Mouse (Mus musculus) limb, embryonic 14.5 days (tissue): ENCODE results near the gene Ano6. TPM values are rescaled to one million over a fixed set of nuclear protein-coding genes. Genes with fewer than 3 reads are reported as not detected.
A peak's percentile ranks its signal among the peaks of the same experiment; 100 is the strongest.

Experiments
- ATAC-seq: fragments of 200-750 bp; cut with Nextera tagmentation; 2 replicates; pipeline ENCODE4 v1.8.0; 2017; ENCODE audit warnings: low read depth, moderate number of reproducible peaks, moderate TSS enrichment; ENCODE audit not compliant: low FRiP score
- DNase-seq: peaks from one replicate; pipeline ENCODE4 v3.0.0-alpha.2; 2015; ENCODE audit warnings: low spot score
- H3K27ac ChIP-seq: fragments of 300-500 bp; sonication (generic); replicated peaks from 2 replicates; pipeline ENCODE4 v1.5.1; 2014; ENCODE audit warnings: low read depth, mild to moderate bottlenecking, low read length, moderate library complexity, mixed read lengths
- H3K27me3 ChIP-seq: fragments of 300-500 bp; sonication (generic); 2 replicates; pipeline ENCODE4 v1.6.1; 2014; ENCODE audit warnings: low read length, mixed read lengths; ENCODE audit not compliant: control insufficient read depth, insufficient read depth
- H3K36me3 ChIP-seq: fragments of 300-500 bp; sonication (generic); 2 replicates; pipeline ENCODE4 v1.6.1; 2014; ENCODE audit warnings: mild to moderate bottlenecking, low read length, moderate library complexity, mixed read lengths; ENCODE audit not compliant: control insufficient read depth, insufficient read depth
- H3K4me1 ChIP-seq: fragments of 300-500 bp; sonication (generic); 2 replicates; pipeline ENCODE4 v1.6.1; 2014; ENCODE audit warnings: antibody characterized with exemption, low read length, mixed read lengths; ENCODE audit not compliant: control insufficient read depth, insufficient read depth
- H3K4me2 ChIP-seq: fragments of 300-500 bp; sonication (generic); replicated peaks from 2 replicates; pipeline ENCODE4 v1.6.1; 2014; ENCODE audit warnings: low read depth, mild to moderate bottlenecking, low read length, moderate library complexity; ENCODE audit not compliant: severe bottlenecking
- H3K4me3 ChIP-seq: fragments of 300-500 bp; sonication (generic); replicated peaks from 2 replicates; pipeline ENCODE4 v1.5.1; 2014; ENCODE audit warnings: low read length
- H3K9ac ChIP-seq: fragments of 300-500 bp; sonication (generic); 2 replicates; pipeline ENCODE4 v1.6.1; 2014; ENCODE audit warnings: mild to moderate bottlenecking, low read depth, low read length, moderate library complexity; ENCODE audit not compliant: severe bottlenecking
- H3K9me3 ChIP-seq: fragments of 300-500 bp; sonication (generic); 2 replicates; pipeline ENCODE4 v1.6.1; 2016; ENCODE audit warnings: low read length; ENCODE audit not compliant: control insufficient read depth
- POLR2A ChIP-seq: fragments of 200-500 bp; IDR thresholded peaks from 2 replicates; pipeline ENCODE4 v1.8.0; 2012; ENCODE audit warnings: inconsistent platforms, mild to moderate bottlenecking, moderate library complexity, borderline replicate concordance; ENCODE audit not compliant: insufficient read depth, insufficient read length; ENCODE audit errors: extremely low read depth
- WGBS: fragments of 180-500 bp; shearing (Covaris S2); extraction: QIAGEN DNeasy Blood & Tissue Kit; methylation state at CpG from one replicate; pipeline ENCODE4 v1.1.7; 2014; 5-methylcytosine and 5-hydroxymethylcytosine counted together
- polyA plus RNA-seq, 2 experiments: library from polyadenylated mRNA; depleted of rRNA in 1 of 2; stranded (reverse) in 1 of 2; unstranded in 1 of 2; fragments of >200 nt; fragmentation: Nextera tagmentation in 1 of 2; extraction: Ambion mirVana in 1 of 2; gene quantifications; 2 replicates each; pipeline versions ENCODE4 v1.2.1 to v1.2.3; 2012 to 2014

Gene Ano6
- polyA plus RNA-seq (2012; rRNA removed) = 42.1 and 46.9 TPM in 2 replicates
- 52.3 and 61.5 TPM in 2 replicates for polyA plus RNA-seq (2014; fragmentation: Nextera tagmentation; extraction: Ambion mirVana)

GRCm38 (mm10) chr15:95790529-95791071, at the start of gene Ano6:
Gene Ano6 (plus strand): TSS chr15:95790843.
- H3K9ac ChIP-seq = peak within 1 kb of the TSS; percentile 78
- TF ChIP-seq POLR2A = peak; percentile 95
- DNase-seq (peak; percentile 94), ATAC-seq (peak; percentile 96)
- H3K4me3 ChIP-seq = peak within 1 kb of the TSS; percentile 90
- H3K9me3 ChIP-seq = no peaks in the 10 kb centered on the region
- peak within 1 kb of the TSS; percentile 80 for H3K27ac ChIP-seq
- H3K4me1 ChIP-seq = peaks cover 22% of the 10 kb centered on the region; the same call in 1 of the 2 replicates
- no peaks in the 10 kb centered on the region for H3K36me3 ChIP-seq
- peak within 1 kb of the TSS; percentile 74 for H3K4me2 ChIP-seq
- H3K27me3 ChIP-seq = no peaks in the 10 kb centered on the region
- WGBS = under 1% methylated on average over 51 of the region's 51 CpGs

GRCm38 (mm10) chr15:95742955-95743354, 47.7 kb upstream of the Ano6 start:
- no peak overlapping the region for H3K9ac ChIP-seq
- no peak for ATAC-seq
- H3K27ac ChIP-seq = no peak overlapping the region
- 87% methylated on average over 6 of the region's 6 CpGs for WGBS
- no peak overlapping the region for H3K4me3 ChIP-seq
- TF ChIP-seq POLR2A = no peak
- no peak overlapping the region for H3K4me2 ChIP-seq
- H3K27me3 ChIP-seq = no peaks in the 10 kb centered on the region
- no peaks in the 10 kb centered on the region for H3K9me3 ChIP-seq
- DNase-seq = no peak
- H3K36me3 ChIP-seq = no peaks in the 10 kb centered on the region
- H3K4me1 ChIP-seq = no peaks in the 10 kb centered on the region

GRCm38 (mm10) chr15:95743856-95744255, 46.8 kb upstream of the Ano6 start:
- Histone ChIP-seq H3K27ac (no peak overlapping the region), H3K27me3 (no peaks in the 10 kb centered on the region), H3K4me2 (no peak overlapping the region), H3K36me3 (no peaks in the 10 kb centered on the region), H3K9me3 (no peaks in the 10 kb centered on the region), H3K4me3 (no peak overlapping the region), H3K9ac (no peak overlapping the region), H3K4me1 (no peaks in the 10 kb centered on the region)
- WGBS = 49% methylated on average over 2 of the region's 2 CpGs
- DNase-seq (no peak), ATAC-seq (no peak)
- no peak for TF ChIP-seq POLR2A

- Histone ChIP-seq H3K27me3 (no peaks in the 10 kb centered on the region), H3K4me2 (no peak overlapping the region), H3K4me1 (no peaks in the 10 kb centered on the region), H3K36me3 (no peaks in the 10 kb centered on the region), H3K9ac (no peak overlapping the region), H3K4me3 (no peak overlapping the region), H3K9me3 (no peaks in the 10 kb centered on the region), H3K27ac (no peak overlapping the region)
- DNase-seq = no peak
- WGBS = 62% methylated on average over 11 of the region's 11 CpGs
- no peak for ATAC-seq
- TF ChIP-seq POLR2A = no peak
Observed at GRCm38 (mm10) chr15:95745346-95746106, 45.1 kb upstream of the Ano6 start.

- H3K27ac ChIP-seq = no peak overlapping the region
- H3K4me1 ChIP-seq = no peaks in the 10 kb centered on the region
- no peak for DNase-seq
- ATAC-seq = 0 out of 2 replicates have a peak, but pooled peaks have one; percentile 9
- no peaks in the 10 kb centered on the region for H3K36me3 ChIP-seq
- H3K4me3 ChIP-seq = no peak overlapping the region
- H3K4me2 ChIP-seq = no peak overlapping the region
- H3K9ac ChIP-seq = no peak overlapping the region
- 66% methylated on average over 5 of the region's 5 CpGs for WGBS
- no peak for TF ChIP-seq POLR2A
- no peaks in the 10 kb centered on the region for H3K9me3 ChIP-seq
- H3K27me3 ChIP-seq = no peaks in the 10 kb centered on the region
Observed at GRCm38 (mm10) chr15:95746513-95746912, 44.1 kb upstream of the Ano6 start.
